Mouse (Mus musculus) embryonic fibroblast, embryonic 13.5 days (primary cell): ENCODE data around the gene Pecam1. TPM values are rescaled to one million over a fixed set of nuclear protein-coding genes. Genes with fewer than 3 reads are reported as not detected.
"Not testable (repeated sequence)": the region's sequence is repeated elsewhere in the genome, so short reads cannot be mapped to it uniquely, and the experiment has no call there.

Experiments
- H3K27ac ChIP-seq: 2 replicates; pipeline ENCODE4 v1.5.1; 2012; ENCODE audit warnings: low read length, control low read depth, inconsistent platforms; ENCODE audit not compliant: insufficient read depth
- H3K4me1 ChIP-seq: 2 replicates; pipeline ENCODE4 v1.6.1; 2011; ENCODE audit warnings: low read length; ENCODE audit not compliant: control insufficient read depth, insufficient read depth
- H3K4me3 ChIP-seq: 2 replicates; pipeline ENCODE4 v1.5.1; 2011; ENCODE audit warnings: mild to moderate bottlenecking, control low read depth, low read length; ENCODE audit not compliant: insufficient read depth
- CTCF ChIP-seq: IDR thresholded peaks from 2 replicates; pipeline ENCODE4 v1.5.1; 2011; ENCODE audit warnings: mild to moderate bottlenecking, control low read depth, low read length, moderate library complexity, borderline replicate concordance; ENCODE audit not compliant: insufficient read depth
- POLR2A ChIP-seq: IDR thresholded peaks from 2 replicates; pipeline ENCODE4 v1.6.1; 2011; ENCODE audit warnings: low read depth, mild to moderate bottlenecking, control low read depth, low read length, moderate library complexity
- polyA plus RNA-seq: library from polyadenylated mRNA; stranded (reverse); fragments of >200 nt; gene quantifications from 2 replicates; pipeline ENCODE4 v1.2.4, GENCODE M21; 2011; ENCODE audit warnings: low read depth; ENCODE audit not compliant: missing spikeins, insufficient read length

The Pecam1 gene
- polyA plus RNA-seq, 1 experiment, result 1.0 TPM

GRCm38 (mm10) chr11:106753314-106753713 lies 2.9 kb upstream of the Pecam1 start:
- TF ChIP-seq POLR2A (no peak), CTCF (no peak)
- no peak overlapping the region for H3K4me3 ChIP-seq
- H3K4me1 ChIP-seq, result no peaks in the 10 kb centered on the region; the same call in 1 of the 2 replicates
- H3K27ac ChIP-seq, result no peak overlapping the region

GRCm38 (mm10) chr11:106752103-106752502 lies 1.7 kb upstream of the Pecam1 start:
- no peak overlapping the region for H3K27ac ChIP-seq
- no peaks in the 10 kb centered on the region; the same call in 1 of the 2 replicates for H3K4me1 ChIP-seq
- TF ChIP-seq CTCF (no peak), POLR2A (no peak)
- no peak overlapping the region for H3K4me3 ChIP-seq

- H3K27ac ChIP-seq, result no peak within 1 kb of the TSS
- no peaks in the 10 kb centered on the region; the same call in 1 of the 2 replicates for H3K4me1 ChIP-seq
- no peak within 1 kb of the TSS for H3K4me3 ChIP-seq
- no peak for TF ChIP-seq CTCF
- TF ChIP-seq POLR2A, result no peak
Measured at GRCm38 (mm10) chr11:106751039-106752018, 901 bp upstream of the Pecam1 start, which contains the start of gene Milr1. TSS of gene Milr1 (plus strand) at chr11:106751226.

GRCm38 (mm10) chr11:106749557-106750120 lies 789 bp downstream of the Pecam1 start:
- not testable (repeated sequence) for H3K27ac ChIP-seq, H3K4me1 ChIP-seq, H3K4me3 ChIP-seq

GRCm38 (mm10) chr11:106744949-106745348 lies 5.5 kb downstream of the Pecam1 start:
- H3K4me1 ChIP-seq, result no peaks in the 10 kb centered on the region
- TF ChIP-seq POLR2A, result no peak
- H3K4me3 ChIP-seq, result no peak overlapping the region
- no peak overlapping the region for H3K27ac ChIP-seq

GRCm38 (mm10) chr11:106742388-106742841 lies 8.0 kb downstream of the Pecam1 start:
- TF ChIP-seq CTCF, result no peak
- no peak overlapping the region for H3K27ac ChIP-seq
- H3K4me3 ChIP-seq, result no peak overlapping the region
- H3K4me1 ChIP-seq, result no peaks in the 10 kb centered on the region

GRCm38 (mm10) chr11:106741826-106742225 lies 8.6 kb downstream of the Pecam1 start:
- Histone ChIP-seq H3K4me3 (no peak overlapping the region), H3K27ac (no peak overlapping the region), H3K4me1 (no peaks in the 10 kb centered on the region)
- TF ChIP-seq POLR2A (no peak), CTCF (no peak)

GRCm38 (mm10) chr11:106741232-106741631 lies 9.2 kb downstream of the Pecam1 start:
- no peak overlapping the region for H3K4me3 ChIP-seq
- H3K27ac ChIP-seq, result no peak overlapping the region
- TF ChIP-seq POLR2A, result no peak
- no peak for TF ChIP-seq CTCF
- H3K4me1 ChIP-seq, result no peaks in the 10 kb centered on the region

GRCm38 (mm10) chr11:106740724-106741123 lies 9.7 kb downstream of the Pecam1 start:
- H3K27ac ChIP-seq, H3K4me1 ChIP-seq, H3K4me3 ChIP-seq: not testable (repeated sequence)

- Histone ChIP-seq H3K4me3 (no peak overlapping the region), H3K4me1 (no peaks in the 10 kb centered on the region), H3K27ac (no peak overlapping the region)
- TF ChIP-seq POLR2A (no peak), CTCF (no peak)
Measured at GRCm38 (mm10) chr11:106739116-106739515, 11.3 kb downstream of the Pecam1 start.
